Mouse (Mus musculus) gastrocnemius, postnatal 10 days (tissue): ENCODE measurements around the gene Dnajc8. TPM values are rescaled to one million over a fixed set of nuclear protein-coding genes. Genes with fewer than 3 reads are reported as not detected.
"Not testable (repeated sequence)": the region's sequence is repeated elsewhere in the genome, so short reads cannot be mapped to it uniquely, and the experiment has no call there.

Experiments
- DNase-seq: peaks from one replicate; pipeline ENCODE4 v3.0.0; 2021; ENCODE audit warnings: mixed read lengths
- total RNA-seq, 2 experiments: library from RNA; stranded (reverse); gene quantifications; 2 replicates each; pipeline ENCODE4 v1.2.3; 2021

Gene Dnajc8
- total RNA-seq, 2 experiments from 2014 or later = 70.0 to 74.9 TPM

GRCm38 (mm10) chr4:132514555-132515135 lies 20.7 kb upstream of the Dnajc8 start:
- DNase-seq = peak; percentile 87

- peak; percentile 82 for DNase-seq
Observed at GRCm38 (mm10) chr4:132515369-132516155, 19.8 kb upstream of the Dnajc8 start.

GRCm38 (mm10) chr4:132518066-132518465 lies 17.3 kb upstream of the Dnajc8 start:
- no peak for DNase-seq

GRCm38 (mm10) chr4:132519188-132519587 lies 16.2 kb upstream of the Dnajc8 start:
- no peak for DNase-seq

GRCm38 (mm10) chr4:132524321-132524741 lies 11.0 kb upstream of the Dnajc8 start:
- DNase-seq = no peak

- DNase-seq = no peak
Observed at GRCm38 (mm10) chr4:132524808-132525207, 10.5 kb upstream of the Dnajc8 start.

GRCm38 (mm10) chr4:132526678-132527077 lies 8.7 kb upstream of the Dnajc8 start:
- DNase-seq = no peak

GRCm38 (mm10) chr4:132527917-132528522 lies 7.3 kb upstream of the Dnajc8 start:
- DNase-seq = no peak

GRCm38 (mm10) chr4:132529344-132529743 lies 6.0 kb upstream of the Dnajc8 start:
- DNase-seq = no peak

GRCm38 (mm10) chr4:132530033-132530804 lies 5.1 kb upstream of the Dnajc8 start:
- no peak for DNase-seq

GRCm38 (mm10) chr4:132532496-132532895 lies 2.9 kb upstream of the Dnajc8 start:
- no peak for DNase-seq

- peak; percentile 86 for DNase-seq
Observed at GRCm38 (mm10) chr4:132532981-132533916, 2.1 kb upstream of the Dnajc8 start, which contains the start of gene Atpif1. Gene Atpif1 (minus strand): TSS chr4:132533659.

GRCm38 (mm10) chr4:132539481-132539880 lies 4.1 kb downstream of the Dnajc8 start:
- DNase-seq = no peak

GRCm38 (mm10) chr4:132541413-132541812 lies 6.1 kb downstream of the Dnajc8 start:
- DNase-seq = no peak

GRCm38 (mm10) chr4:132542724-132543123 lies 7.4 kb downstream of the Dnajc8 start:
- no peak for DNase-seq

- DNase-seq = peak; percentile 52
Observed at GRCm38 (mm10) chr4:132545851-132546250, 10.5 kb downstream of the Dnajc8 start.

- no peak for DNase-seq
Observed at GRCm38 (mm10) chr4:132554221-132554620, 18.9 kb downstream of the Dnajc8 start.

- DNase-seq = no peak
Observed at GRCm38 (mm10) chr4:132554653-132555052, 19.3 kb downstream of the Dnajc8 start.

- DNase-seq = not testable (repeated sequence)
Observed at GRCm38 (mm10) chr4:132555550-132555949, 20.2 kb downstream of the Dnajc8 start.

GRCm38 (mm10) chr4:132563261-132563660 lies 27.9 kb downstream of the Dnajc8 start:
- no peak for DNase-seq

GRCm38 (mm10) chr4:132563965-132564364 lies 28.6 kb downstream of the Dnajc8 start, which contains the start of gene Ptafr:
Gene Ptafr (plus strand): TSS chr4:132564067.
- DNase-seq = peak; percentile 14
